ENCODE assay signal across 10 mouse cellular contexts in genomic region chr5:67633831-67634268, GRCm38 (mm10). TPM values are rescaled to one million over a fixed set of nuclear protein-coding genes. Genes with fewer than 3 reads are reported as not detected.
DNase-seq lines count a peak whose midpoint lies in the region; ATAC-seq lines count a peak whose summit lies in the region.
"Had no signal": no experiment of that assay in that cellular context is flagged by ENCODE, and none has a peak within 500 bp of the region (broad histone marks: within the 10 kb centered on the region; RNA-seq: fewer than 3 reads in every experiment).

No protein-coding gene starts in this region.

- DNase-seq in heart, postnatal 25 days (ENCODE audit: low spot score), result no peak
- DNase-seq in hindbrain, embryonic 10.5 days (ENCODE audit: low spot score), result peak; percentile 60
- no peak for DNase-seq in left cerebral cortex, postnatal 14 days (ENCODE audit: low spot score in 2 of 2)
- DNase-seq in gastrocnemius, postnatal 10 days, result no peak
- DNase-seq in layer of hippocampus, postnatal 10 days (ENCODE audit: low spot score in 2 of 2), result no peak

- no peaks in the 10 kb centered on the region for H3K27me3 ChIP-seq in heart, embryonic 12.5 days (replicated peaks)
- H3K27me3 ChIP-seq in hindbrain, embryonic 10.5 days (ENCODE audit: insufficient read depth, poor library complexity, severe bottlenecking), result peaks cover 48% of the 10 kb centered on the region
- H3K27me3 ChIP-seq in midbrain, embryonic 12.5 days, result peaks cover 65% of the 10 kb centered on the region

- no peak overlapping the region for H3K27ac ChIP-seq in heart, embryonic 12.5 days (ENCODE audit: poor library complexity, severe bottlenecking)
- peak overlapping the region; percentile 88 for H3K27ac ChIP-seq in hindbrain, embryonic 10.5 days
- H3K27ac ChIP-seq in midbrain, embryonic 12.5 days (replicated peaks), result peak overlapping the region; percentile 59

- H3K4me3 ChIP-seq in heart, embryonic 12.5 days, result no peak overlapping the region
- peak overlapping the region; percentile 35 for H3K4me3 ChIP-seq in hindbrain, embryonic 10.5 days
- H3K4me3 ChIP-seq in midbrain, embryonic 12.5 days, result no peak overlapping the region

- ATAC-seq in heart, embryonic 12.5 days (ENCODE audit: insufficient number of reproducible peaks, low FRiP score), result peak; percentile 42; the same call in 1 of the 2 replicates
- peak; percentile 57 for ATAC-seq in common myeloid progenitor, adult 5-6 weeks (replicated peaks; ENCODE audit: low read depth, poor library complexity, severe bottlenecking)
- peak; percentile 83 for ATAC-seq in midbrain, embryonic 12.5 days (ENCODE audit: low FRiP score, low read depth)

- intact Hi-C loops in heart, postnatal 25 days (cut with DNase I), result no loop called here
- intact Hi-C loops in left cerebral cortex, postnatal 14 days (cut with DNase I), result no loop called here

- peaks cover 10% of the 10 kb centered on the region for H3K4me1 ChIP-seq in heart, embryonic 12.5 days (replicated peaks)
- H3K4me1 ChIP-seq in hindbrain, embryonic 10.5 days (replicated peaks), result peaks cover 34% of the 10 kb centered on the region
- H3K4me1 ChIP-seq in midbrain, embryonic 12.5 days, result peaks cover 21% of the 10 kb centered on the region

- H3K9me3 ChIP-seq in heart, embryonic 12.5 days (replicated peaks), result no peaks in the 10 kb centered on the region
- no peaks in the 10 kb centered on the region for H3K9me3 ChIP-seq in hindbrain, embryonic 10.5 days
- H3K9me3 ChIP-seq in midbrain, embryonic 12.5 days, result no peaks in the 10 kb centered on the region

- H3K9ac ChIP-seq in heart, embryonic 12.5 days, result no peak overlapping the region
- H3K9ac ChIP-seq in midbrain, embryonic 12.5 days (replicated peaks), result no peak overlapping the region

- H3K36me3 ChIP-seq in heart, embryonic 12.5 days, result no peaks in the 10 kb centered on the region
- no peaks in the 10 kb centered on the region for H3K36me3 ChIP-seq in hindbrain, embryonic 10.5 days
- H3K36me3 ChIP-seq in midbrain, embryonic 12.5 days, result 0 out of 2 replicates have a peak, but pooled peaks cover 4% of the 10 kb centered on the region

- peak overlapping the region; percentile 50 for H3K4me2 ChIP-seq in heart, embryonic 12.5 days
- peak overlapping the region; percentile 27 for H3K4me2 ChIP-seq in midbrain, embryonic 12.5 days (replicated peaks)

- WGBS in heart, embryonic 12.5 days, result 19% methylated on average over 10 of the region's 10 CpGs
- WGBS in hindbrain, embryonic 10.5 days, result 6% methylated on average over 10 of the region's 10 CpGs
- 5% methylated on average over 10 of the region's 10 CpGs for WGBS in midbrain, embryonic 12.5 days

RNA-seq across cellular contexts. Expression of gene Shisa3, which starts 26.2 kb away (rescaled TPM):
- 2.7 and 2.8 TPM in 2 replicates for polyA plus RNA-seq in heart, embryonic 12.5 days (2016; fragmentation: Nextera tagmentation; extraction: Ambion mirVana)
- total RNA-seq in heart, postnatal 25 days (2021), result 1 to 10 TPM in 1 of 2 experiments, under 1 TPM in 1; 0.64 to 1.0 TPM
- total RNA-seq in common myeloid progenitor, adult 5-6 weeks (2017), result not detected in 2 replicates
- polyA plus RNA-seq in hindbrain, embryonic 10.5 days (2016; fragmentation: Nextera tagmentation; extraction: Ambion mirVana), result 6.7 and 7.3 TPM in 2 replicates
- 24.2 and 26.4 TPM in 2 replicates for polyA plus RNA-seq in midbrain, embryonic 12.5 days (2016; fragmentation: Nextera tagmentation; extraction: Ambion mirVana)
- total RNA-seq in left cerebral cortex, postnatal 14 days (2021), result 1 to 10 TPM; 1.7 TPM
- total RNA-seq in gastrocnemius, postnatal 10 days (2021), result 1 to 10 TPM; 3.1 to 4.0 TPM
- under 1 TPM; 0.42 to 0.48 TPM for total RNA-seq in layer of hippocampus, postnatal 10 days (2021)
- total RNA-seq: monocyte, adult 5-6 weeks had no signal
- polyA plus RNA-seq: C2C12 had no signal
